Mouse (Mus musculus) neutrophil, adult 5-6 weeks (primary cell): ENCODE data around the gene Adam17. TPM values are rescaled to one million over a fixed set of nuclear protein-coding genes. Genes with fewer than 3 reads are reported as not detected.

Source experiments
- ATAC-seq: fragments of 151-379, 151-347 bp; 2 replicates; pipeline ENCODE4 v1.8.0; 2017; ENCODE audit warnings: mild to moderate bottlenecking, moderate TSS enrichment; ENCODE audit not compliant: insufficient number of reproducible peaks, poor library complexity, low FRiP score, severe bottlenecking; ENCODE audit errors: extremely low read depth
- total RNA-seq: library from RNA; stranded (forward); fragments of 200-1000 nt; gene quantifications from 2 replicates; pipeline ENCODE4 v1.2.3, GENCODE M21; 2017

The Adam17 gene
- total RNA-seq, 1 experiment from 2014 or later, result 74.3 TPM

GRCm38 (mm10) chr12:21321170-21321569 is 52.3 kb downstream of the Adam17 start:
- ATAC-seq, result no peak

- no peak for ATAC-seq
These were observed 53.1 kb downstream of the Adam17 start for GRCm38 (mm10) chr12:21320317-21320716.

DNA sequence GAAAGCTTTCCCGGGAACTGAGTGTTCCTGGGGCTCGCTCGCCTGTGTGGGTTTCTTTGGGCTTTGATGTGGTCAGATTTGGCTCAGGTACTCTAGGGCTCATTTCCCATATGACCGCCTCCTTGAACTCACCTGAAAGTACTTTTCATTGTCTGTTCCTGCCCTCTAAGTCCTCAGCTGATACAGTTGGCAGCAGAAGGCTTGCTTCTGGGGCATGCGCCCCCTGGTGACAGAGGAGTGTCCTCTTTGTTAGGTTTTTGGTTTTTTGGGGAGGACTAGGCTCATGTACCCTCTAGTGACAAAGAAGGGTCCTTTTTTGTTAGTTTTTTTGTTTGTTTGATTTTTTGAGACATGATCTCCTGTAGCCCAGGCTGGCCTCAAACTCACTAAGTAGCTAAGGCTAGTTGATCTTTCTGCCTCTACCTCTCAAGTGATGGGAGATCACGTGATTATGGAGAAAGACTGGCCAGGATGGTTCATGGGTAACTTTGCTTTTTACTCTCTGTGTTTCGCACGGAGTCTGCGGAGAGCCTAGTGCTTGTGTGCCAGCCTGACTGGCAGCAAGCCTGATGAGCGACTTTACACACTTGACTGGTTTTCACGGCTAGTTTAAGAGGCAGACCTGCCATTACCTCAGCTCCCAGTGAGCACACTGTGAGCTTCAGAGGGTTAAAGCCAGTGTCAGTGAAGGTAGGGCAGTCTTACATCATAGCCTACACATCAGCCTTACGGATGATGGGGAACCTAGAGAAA is 55.1 kb downstream of the Adam17 start:
- peak; percentile 55 for ATAC-seq

GRCm38 (mm10) chr12:21316869-21317265 is 56.6 kb downstream of the Adam17 start:
- ATAC-seq, result no peak

- ATAC-seq, result peak; percentile 81
These were observed 57.2 kb downstream of the Adam17 start, which contains the start of gene Iah1 for GRCm38 (mm10) chr12:21315923-21316868. Iah1 (plus strand) TSS chr12:21316389.

DNA sequence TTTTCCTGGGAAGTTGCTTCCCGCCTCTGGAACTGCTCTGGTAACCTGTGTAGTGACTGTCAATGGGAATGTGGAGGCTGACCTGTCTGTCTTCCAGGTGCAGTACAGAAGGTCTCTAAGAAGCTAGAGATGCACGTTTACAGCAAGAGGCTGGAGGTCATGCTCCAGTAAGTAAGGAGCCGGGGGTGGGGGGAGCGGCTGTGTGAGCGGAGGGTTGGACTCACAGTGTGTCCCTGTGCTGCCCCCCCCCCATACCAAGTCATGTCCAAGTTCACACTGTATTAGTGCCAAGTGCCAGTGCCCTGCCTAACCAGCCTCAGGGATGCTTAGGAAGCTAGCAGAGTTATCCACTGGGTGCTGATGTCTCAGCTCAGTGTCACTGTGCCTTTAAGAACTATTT is 61.2 kb downstream of the Adam17 start:
- no peak for ATAC-seq

DNA sequence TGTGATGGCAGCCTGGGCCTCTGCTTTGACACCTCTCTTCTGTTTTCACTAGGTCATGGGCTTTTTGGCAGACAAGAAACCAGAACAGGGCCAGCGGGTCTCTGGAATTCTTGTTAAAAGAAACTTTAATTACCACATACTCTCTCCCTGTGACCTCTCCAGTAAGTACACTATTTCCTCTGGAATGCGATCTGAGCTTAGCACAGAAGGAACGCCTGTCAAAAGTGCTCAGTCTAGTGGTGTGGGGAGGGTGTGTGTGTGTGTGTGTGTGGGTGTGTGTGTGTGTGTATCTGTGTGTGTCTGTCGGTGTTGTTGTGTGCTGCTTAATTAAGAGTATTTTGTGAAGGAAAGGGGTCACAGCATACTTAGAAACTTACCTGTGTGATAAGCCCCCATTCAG is 66.7 kb downstream of the Adam17 start:
- ATAC-seq, result no peak

DNA sequence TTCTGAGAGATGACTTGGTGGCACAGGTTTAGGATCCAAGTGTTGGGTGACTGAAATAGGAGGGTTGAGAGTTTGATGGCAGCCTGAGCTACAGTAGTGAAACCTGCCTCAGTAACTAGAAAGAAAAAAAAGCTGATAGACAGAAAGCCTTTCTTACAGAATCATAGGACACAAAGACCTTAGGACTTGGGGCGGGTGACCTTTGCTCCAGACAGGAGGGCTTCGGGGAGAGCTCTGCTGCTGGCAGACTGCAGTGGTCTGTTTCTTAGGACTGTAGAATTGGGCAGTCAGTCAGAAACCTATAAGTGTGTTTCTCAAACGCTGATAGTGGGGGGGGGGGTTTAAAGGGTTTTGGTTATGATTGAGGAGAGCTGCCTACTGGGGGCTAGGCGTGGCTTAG is 67.7 kb downstream of the Adam17 start:
- ATAC-seq, result no peak

- ATAC-seq, result no peak
These were observed 71.1 kb downstream of the Adam17 start for GRCm38 (mm10) chr12:21302361-21302783.

GRCm38 (mm10) chr12:21301932-21302331 is 71.5 kb downstream of the Adam17 start:
- no peak for ATAC-seq

- no peak for ATAC-seq
These were observed 72.1 kb downstream of the Adam17 start for GRCm38 (mm10) chr12:21301324-21301723.

DNA sequence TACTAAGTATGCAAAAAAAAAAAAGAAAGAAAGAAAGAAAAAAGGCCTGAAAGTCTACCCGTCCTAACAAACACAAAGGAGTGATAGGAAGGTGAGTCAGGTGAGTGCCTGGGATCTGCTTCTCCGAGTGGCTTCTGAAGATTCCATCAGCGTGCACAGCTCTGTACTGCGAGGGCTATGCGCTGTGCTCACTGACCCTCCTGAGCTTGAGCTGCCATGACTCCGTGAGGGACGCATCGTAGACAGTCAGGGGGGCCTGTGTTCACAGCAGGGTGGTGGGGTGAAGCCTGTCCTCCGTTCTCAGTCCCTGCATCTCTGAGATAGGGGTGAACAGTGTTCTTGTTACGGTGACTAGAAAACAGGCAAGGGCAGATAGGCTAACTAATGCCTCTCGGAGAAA is 74.6 kb downstream of the Adam17 start:
- no peak for ATAC-seq

DNA sequence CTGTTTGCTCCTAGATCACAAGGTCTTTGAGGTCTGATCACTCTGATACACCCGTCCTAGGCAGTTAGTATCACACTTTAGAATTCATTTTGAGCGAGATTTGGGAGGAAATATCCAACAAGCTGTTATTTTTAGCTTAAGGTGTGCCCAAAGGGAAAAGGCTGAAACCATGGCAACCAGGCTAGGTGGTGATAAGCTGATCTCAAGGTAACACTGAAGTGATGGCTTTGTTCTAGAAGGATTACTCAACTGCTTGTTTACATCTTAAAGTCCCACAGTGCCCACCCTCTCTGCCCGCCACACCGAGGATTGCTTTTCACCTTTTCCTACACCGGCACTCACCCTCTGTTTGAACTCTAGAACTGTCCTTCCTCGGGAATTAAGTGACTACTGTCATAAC is 83.8 kb downstream of the Adam17 start:
- ATAC-seq, result no peak

DNA sequence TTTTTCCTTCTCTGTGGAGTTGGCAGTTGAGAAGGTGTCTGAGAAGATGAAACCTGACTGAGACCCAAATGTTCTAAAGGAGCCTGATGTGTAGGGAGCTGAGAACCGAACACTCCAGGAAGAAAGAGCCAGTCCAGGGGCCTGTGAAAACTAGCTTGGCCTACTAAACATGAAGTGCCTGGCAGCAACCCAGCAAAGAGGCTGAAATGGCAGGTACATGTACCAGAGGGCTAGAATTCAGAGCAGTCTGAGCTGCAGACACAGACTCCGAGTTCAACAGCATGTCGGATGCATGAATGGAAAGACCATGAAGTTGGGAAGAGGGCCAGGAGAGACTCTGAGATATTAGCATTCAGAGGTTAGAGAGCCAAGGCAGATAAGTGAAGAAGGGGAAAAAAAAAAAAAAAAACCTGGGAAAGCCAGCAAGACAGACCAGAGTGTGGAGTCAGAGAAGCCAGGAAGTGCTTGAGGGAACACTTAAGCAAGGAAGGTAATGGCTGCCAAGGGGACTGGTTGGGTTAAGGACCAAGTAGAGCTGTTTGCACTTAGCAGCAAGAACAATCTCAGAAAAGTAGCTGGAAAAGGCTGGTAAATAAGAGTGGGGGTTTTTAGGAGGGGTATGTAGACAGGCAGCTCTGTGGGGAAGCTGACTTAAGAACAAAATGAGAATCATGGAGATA is 84.6 kb downstream of the Adam17 start:
- no peak for ATAC-seq

- ATAC-seq, result peak; percentile 76
These were observed 86.5 kb downstream of the Adam17 start for GRCm38 (mm10) chr12:21286712-21287650.

DNA sequence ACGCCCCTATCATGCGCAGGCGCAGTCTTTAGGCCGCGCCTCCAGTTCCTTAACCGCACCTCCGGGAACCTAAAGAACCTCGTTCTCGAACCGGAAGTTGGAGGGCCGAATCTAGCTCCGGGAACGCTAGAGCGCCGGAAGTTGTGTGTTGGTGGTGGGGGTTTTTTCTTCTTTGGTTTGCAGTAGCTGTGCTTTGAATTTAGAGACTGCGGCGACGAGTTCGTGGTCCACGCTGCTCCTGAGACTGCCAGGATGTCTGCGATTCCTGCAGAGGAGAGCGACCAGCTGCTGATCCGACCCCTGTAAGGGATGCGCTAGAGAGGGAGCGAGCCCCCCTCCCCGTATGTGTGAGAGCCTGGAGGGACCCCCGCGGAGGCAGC is 87.2 kb downstream of the Adam17 start, which contains the start of gene Itgb1bp1:
Gene Itgb1bp1 (minus strand): TSS at position 42 of the 380 bp plus-strand sequence.
- peak; percentile 82 for ATAC-seq

GRCm38 (mm10) chr12:21285508-21286242 is 87.8 kb downstream of the Adam17 start:
- peak; percentile 7; the same call in 1 of the 2 replicates for ATAC-seq
